Mouse (Mus musculus) kidney, postnatal 36 days (tissue): ENCODE data around the gene Angptl7.
A peak's percentile ranks its signal among the peaks of the same experiment; 100 is the strongest.

Source experiments
- DNase-seq, 2 experiments: peaks; one replicate each; pipeline ENCODE4 v3.0.0; 2021 to 2022; ENCODE audit warnings: mixed read lengths in 2 of 2

The Angptl7 gene

DNA sequence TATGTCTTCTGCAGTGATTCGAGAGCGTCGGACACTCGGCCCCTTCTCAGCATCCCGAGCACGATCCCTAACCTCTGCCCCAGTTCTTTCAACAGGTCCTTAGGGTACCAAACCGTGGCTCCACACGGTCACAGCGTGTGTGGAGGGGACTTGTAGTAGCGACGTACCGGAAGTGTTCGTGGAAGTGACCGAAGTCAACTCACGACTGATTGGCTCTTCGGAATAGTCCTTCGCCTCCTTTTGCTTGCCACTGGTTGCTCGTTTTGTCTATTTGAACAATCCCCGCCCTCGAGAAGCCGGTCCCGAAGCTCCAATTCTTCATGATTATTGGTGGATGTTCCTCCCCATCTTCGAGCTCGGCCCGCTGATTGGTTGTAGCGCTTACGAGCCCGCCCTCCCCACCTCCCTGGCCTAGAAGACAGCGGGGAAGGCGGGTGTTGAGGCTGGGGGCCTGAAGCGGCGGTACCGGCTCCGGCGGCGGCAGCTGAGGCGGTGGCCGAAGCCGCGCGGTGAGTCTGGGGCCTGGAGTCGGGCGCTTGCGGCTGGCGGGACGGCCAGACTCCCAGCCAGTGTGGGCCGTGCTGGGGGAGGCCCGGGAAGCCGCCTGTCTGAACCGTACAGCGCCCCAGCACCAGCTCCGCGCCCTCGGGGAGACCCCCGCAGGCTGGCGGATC, 51.9 kb downstream of the Angptl7 start, which contains the start of gene Mtor:
Gene Mtor, plus strand, starts transcription at position 433 of the 674 bp plus-strand sequence.
- peak; percentile 94 to 99 for DNase-seq
